Mouse (Mus musculus): ENCODE measurements at regions not wholly inside any gene's neighbourhood (a gene's known extent, or its start where the extent isn't known, plus 50 kb on each side); places are given as distances from the start of the nearest gene placed in this dataset.
A peak's percentile ranks its signal among the peaks of the same experiment; 100 is the strongest.

DNA sequence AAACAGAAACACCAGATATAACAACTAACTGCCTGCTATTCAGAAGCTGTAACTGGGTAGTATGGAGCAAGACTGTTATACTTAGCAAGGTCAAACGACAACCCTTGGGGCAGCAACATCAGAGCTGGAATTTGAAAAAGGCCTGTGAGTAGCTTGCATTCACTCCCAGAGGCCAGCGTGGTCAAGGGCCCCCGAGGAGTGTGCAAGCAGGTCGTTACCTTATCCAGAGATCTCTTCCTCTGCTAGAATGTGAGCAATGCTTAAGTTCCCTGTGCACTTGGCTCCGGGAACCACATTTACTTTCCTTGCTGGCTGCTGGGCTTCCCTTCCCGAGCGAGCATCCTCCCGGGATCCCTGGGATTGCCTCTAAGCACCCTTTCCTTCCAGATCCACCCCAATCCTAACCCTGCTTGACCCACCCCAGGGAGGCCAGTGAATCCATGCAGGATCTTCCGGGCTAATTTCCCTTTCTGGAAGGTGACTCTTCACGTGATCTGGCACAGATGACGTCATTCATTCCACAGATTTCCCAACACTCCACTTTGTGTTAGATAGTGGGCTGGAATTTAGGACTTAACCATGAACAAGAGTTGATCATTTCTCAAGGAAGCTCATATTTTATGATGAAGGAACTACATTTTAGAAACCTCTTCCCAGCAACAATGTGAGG is 112.3 kb upstream of the Tsc22d1 start:
- no peak for DNase-seq (ENCODE audit: low spot score)

DNA sequence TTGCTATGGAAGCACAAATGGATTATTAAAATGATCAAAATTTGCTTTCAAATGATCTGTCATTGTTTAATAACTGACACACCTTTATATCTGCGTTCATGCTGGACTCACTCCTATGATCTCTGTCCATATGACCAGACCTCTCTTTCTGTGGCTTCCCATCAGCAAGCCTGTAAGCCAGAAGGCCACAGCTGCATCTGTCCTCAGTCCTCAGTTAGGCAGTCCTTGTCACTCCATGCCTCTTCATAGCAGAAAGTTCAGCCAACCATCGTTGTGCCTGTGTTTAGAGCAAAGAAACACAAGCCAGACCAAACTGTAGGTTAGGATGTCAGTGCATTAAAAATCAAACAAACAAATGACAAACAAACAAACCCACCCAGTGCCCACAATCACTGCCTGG is 107.2 kb upstream of the Tsc22d1 start:
- DNase-seq (ENCODE audit: low spot score): no peak

DNA sequence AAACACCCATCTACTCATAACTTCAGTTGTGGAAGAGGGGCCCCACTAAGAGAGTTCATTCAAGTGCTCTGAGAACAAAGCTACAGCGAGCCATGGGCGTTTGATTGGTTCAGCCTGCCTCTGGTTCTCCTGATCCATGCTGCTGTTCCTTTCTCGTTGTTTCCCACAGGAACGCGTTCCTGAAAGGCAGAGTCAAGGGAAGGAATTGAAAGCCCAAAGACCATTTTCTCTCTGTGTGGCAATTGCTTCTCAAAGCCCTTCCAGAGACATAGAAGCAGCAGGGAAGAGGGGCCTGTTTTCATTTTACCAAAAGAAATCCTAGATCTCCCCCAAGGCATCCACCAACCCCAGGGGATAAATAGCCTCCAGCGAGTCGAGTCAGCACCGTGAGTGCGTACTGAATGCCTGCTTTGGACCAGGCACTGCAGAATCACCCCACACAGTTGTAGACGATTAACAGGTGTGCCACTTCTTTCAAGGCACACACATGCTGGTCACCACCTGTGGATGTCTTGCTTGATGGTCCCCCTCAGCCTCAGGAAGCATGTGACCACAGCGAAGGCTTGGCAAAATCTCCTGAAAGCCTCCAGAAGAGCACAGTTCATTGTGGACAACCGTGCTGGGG is 106.5 kb upstream of the Tsc22d1 start:
- DNase-seq (ENCODE audit: low spot score): no peak

DNA sequence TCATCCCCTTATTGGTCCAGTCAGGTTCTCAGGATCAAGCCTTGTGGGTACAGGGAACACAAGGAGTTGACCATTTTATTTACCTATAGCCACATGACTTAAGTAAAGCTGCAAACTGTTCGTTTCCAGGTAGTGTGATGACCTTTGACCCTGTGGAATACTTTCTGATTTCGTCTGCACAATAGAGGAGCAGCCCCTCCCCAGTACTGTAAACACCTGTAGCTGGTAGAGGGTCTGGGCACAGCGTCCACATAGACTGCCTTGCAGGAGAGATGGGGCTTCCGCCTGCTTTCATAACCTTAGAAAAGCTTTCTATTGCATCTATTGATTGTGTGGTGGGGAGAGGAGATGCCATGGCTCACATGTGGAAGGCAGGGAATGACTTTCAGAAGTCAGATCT is 105.2 kb upstream of the Tsc22d1 start:
- DNase-seq (ENCODE audit: low spot score): no peak

DNA sequence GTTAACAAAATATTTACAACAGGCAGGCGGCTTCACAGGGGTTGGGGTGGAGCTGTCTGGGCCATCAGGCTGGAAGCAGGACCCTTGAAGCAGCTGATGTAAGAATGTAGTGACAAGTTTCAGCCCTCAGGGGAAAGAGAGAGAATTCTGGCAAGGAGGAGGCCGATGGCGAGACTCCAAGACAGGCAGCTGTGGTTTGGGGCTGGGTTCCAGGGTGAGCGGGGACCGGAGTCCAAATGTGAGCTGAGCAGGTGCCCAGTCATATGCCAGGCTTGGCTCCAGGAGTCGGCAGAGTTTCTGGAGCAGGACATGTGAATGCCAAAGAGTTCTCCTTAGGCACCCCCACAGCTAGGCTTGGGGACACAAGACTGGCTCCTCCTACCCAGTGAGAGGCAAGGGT is 104.5 kb upstream of the Tsc22d1 start:
- DNase-seq (ENCODE audit: low spot score): peak; percentile 34

DNA sequence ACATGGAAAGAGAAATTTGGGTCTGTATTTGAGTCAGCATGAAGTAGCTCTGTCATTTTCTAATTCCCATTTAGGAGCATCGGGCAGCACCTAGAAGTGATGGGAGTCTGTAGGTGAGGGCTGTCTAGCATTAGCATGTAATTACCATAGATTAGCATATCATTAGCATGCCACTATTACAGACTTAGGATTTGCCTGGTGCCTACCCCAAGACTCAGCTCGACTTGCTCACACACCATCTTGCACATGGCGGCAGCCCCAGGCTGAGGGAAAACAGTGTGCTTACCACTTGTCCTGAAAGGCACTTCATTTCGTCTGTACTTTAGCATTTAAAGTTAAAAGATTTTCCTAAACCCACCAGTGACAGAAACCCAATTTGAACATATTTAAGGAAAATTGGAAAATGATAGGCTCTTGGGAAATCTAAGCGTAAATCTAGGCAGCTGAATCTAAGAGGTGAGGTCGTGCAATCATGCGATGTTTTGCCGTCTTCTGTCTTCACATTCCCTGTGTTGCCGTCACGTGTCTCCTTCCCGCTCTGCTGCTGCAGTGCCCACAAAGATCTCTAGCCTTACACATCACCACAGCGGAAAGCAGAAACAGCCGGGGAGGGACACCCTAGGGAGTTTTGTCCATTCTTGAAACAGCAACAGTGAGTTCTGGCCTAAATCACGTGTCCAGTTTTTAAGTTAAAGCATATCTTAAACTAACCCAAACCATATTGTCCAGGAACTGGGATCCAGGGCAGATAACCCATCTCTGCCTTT is 101.2 kb upstream of the Tsc22d1 start:
- DNase-seq (ENCODE audit: low spot score): no peak

DNA sequence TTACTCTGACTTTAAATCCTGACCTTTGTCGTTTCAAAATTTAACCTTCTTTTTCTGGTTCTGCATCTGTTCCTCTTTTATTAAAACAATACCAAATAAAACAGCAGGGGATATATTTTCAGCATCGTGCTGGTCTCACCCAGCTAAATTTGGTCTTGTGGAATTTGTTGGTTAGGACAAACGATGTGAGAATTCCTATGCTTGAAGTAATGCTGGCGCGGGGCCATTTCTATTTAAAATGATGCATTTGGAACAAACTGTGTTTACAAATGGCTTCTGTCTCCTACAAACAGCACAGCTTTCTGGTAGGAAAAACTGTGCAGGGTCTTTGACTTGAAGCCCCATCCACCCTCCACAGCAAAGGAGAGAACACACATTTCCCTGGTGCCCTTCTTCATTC is 96.3 kb upstream of the Tsc22d1 start:
- DNase-seq (ENCODE audit: low spot score): no peak

DNA sequence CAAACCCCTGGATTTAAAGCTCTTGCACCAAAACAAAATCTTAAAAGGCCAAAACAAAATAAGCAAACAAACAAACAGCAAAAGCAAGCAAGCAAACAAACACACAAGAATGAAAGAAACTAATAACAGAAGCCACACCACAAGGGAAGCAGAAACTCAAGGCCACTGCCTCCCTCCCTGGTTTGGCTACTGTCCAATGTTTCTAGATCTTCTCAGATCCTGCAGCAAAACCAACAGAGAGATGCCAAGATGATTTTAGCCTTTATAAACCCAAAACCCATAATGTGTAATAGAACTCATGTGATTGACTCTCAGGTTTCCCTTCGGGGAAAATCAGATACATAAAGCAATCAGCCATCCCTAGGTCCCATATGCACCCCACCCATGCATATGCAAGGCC is 90.5 kb upstream of the Tsc22d1 start:
- DNase-seq (ENCODE audit: low spot score): no peak

DNA sequence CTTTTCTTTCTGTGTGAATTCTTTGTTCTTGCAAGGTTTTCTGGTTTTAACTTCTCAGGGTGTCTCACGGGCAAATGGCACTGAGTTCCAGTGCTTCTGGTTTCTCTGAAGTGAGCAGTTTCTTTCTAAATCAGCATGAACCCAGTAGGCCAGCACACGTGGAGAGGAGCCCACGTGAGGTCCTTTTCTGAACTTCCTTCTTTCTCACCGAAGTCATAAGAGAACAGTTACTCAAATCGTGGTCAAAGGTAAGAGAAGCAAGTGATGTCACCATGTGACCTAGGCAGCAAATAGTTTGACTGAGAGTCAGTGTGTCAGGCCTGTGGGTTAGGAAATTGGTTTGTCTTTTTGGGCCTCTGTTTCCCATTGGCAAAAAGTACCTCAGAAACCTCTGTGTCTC is 84.8 kb upstream of the Tsc22d1 start:
- DNase-seq (ENCODE audit: low spot score): no peak

DNA sequence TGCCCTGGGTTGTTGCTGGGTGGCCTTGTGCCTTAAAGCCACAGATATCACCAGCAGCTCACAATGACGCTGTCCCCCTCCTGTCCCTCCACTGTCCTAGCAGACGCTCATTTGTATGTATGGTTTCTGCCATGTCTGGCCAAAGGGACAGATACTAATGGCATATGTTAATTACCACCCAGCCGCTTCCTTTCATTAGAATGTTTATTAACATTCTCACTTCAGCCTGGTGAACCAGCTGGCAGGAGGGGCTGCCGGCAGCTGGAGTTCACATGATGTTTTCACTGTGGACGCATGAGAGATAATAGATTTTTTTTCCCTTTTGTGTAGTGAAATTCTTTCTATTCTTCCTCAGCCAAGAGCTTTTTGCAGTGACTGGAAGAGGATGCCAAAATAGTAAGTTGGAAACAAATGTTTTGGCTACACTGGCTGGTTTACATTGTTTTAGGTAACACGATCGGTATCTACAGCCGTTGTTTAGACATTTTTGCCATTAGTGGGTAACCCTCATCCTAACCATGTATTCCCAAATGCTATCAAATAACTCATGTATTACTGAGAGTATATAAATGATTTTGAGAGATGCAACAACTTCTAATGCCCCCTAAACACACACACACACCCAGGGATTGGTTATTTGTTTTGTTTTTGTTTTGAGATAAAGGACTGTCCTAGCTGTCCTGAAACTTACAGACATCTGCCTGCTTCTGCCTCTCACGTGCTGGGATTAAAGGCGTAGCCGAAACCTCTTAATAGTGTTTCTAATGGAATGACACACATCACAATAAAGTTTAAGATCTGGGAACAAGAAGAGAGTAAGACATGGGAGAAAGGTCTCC is 83.0 kb upstream of the Tsc22d1 start:
- no peak for DNase-seq (ENCODE audit: low spot score)

DNA sequence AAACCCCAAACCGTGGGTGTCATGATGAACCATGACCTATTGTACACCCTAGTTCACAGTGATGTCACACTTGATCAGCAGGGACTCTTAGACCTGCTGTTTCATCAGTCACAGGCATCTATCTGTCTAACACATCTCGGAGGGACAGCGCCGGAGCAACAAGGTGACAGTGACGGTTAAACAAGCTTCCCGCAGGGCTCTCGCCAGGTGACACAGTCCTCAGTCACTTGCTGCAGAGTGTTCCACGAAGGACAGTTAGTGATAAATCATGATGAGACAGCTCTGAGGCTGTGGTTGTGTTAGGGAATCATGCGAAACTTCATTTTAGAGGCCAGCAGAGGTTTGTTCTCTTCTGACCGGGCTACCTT is 82.4 kb upstream of the Tsc22d1 start:
- no peak for DNase-seq (ENCODE audit: low spot score)

DNA sequence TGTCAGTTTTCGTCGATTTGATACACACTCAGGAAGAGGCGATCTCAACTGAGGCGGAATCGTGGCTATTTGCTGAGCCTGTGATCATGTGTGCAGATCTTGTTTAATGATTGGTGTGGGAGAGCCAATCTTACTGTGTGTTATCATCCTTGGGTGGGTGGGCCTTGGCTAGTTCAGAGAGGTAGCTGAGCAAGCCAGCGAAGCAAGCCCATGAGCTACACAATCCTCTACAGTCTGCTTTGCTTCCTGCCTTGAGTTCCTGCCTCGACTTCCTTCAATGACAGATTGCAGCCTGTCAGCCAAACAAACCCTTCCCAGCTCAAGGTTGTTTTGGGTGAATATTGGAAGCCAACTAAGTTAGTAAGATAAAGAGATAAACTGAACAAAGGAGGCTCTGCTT is 74.0 kb upstream of the Tsc22d1 start:
- DNase-seq (ENCODE audit: low spot score): no peak

DNA sequence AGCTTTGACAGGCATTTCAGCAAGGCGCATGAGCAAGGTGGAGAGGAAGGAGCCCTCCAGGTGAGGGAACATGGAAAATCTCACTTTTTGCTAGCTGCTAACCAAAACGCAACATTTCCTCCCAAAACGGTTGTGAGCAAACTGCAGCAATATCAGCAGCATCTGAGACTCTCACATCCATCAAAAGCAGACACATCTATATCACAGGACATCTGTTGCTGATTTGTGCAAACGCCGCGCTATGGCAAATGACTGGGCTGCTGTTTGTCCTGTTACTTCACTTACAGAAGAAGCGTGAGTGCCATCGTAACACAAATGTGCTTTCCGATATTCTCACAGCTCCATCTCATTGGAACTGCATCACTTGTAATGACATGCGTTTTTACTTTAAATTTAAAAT is 73.5 kb upstream of the Tsc22d1 start:
- no peak for DNase-seq (ENCODE audit: low spot score)

DNA sequence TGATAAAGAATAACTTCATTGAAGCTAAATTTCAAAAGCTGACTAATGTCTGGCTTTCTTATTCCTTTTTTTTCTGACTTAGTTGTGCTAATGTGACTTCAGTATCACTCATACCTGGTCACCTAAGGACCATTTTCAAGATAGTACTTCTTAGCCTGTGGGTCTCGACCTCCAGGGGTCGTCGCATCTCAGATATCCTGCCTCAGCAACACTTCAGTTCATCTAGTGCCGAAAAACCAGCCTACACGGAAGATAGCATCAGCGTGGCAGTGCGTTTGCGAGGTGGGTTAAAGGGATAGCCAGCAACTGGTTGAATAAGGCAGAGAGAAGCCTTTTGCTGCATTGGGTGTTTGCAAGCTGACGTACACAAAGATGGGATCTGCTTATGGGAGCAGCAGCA is 62.9 kb upstream of the Tsc22d1 start:
- no peak for DNase-seq (ENCODE audit: low spot score)

DNA sequence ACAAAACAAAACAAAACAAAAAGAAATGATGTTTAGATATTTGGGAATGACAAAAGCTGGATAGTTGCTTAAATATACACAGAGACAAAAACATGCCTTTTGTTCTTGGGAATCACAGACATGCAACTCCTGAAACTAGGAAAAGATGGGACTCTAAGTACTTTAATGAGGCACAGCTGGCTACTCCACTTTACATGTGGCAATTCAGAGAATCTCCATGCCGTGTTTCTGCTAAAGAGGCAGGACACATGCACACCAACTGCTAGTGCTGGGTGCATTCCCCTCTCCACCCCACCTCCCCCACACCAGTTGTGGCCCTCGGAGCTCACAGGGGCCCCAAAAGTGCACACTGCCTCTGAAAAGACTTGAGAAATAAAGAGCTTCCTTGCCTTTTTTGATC is 58.6 kb upstream of the Tsc22d1 start:
- DNase-seq (ENCODE audit: low spot score): no peak

DNA sequence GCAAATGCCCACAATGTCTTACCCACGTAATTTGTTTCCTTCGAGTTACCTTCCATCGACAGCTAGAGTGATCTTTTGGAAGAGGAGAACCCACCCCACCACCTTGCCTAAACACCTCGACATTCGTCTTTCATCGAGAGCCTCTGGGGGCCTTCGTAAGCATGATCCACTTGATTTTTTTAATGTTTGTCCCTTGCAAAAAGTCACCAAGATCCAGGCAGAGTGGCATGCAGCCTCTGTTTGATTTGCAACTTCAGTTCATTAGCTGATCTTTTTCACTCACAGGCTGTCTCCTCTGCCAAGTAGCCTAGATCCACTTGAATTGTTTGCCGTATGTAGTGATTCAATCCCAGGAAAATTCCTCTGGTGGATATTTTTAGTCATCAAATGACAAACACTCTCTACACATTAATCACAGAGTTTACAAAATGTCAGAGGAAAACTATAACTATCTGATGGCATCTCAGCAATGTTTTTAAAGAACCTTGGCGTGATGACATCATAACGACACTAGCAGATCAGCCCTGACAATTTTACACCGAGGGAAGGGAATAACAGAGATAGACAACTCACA is 54.8 kb upstream of the Tsc22d1 start:
- no peak for DNase-seq (ENCODE audit: low spot score)

DNA sequence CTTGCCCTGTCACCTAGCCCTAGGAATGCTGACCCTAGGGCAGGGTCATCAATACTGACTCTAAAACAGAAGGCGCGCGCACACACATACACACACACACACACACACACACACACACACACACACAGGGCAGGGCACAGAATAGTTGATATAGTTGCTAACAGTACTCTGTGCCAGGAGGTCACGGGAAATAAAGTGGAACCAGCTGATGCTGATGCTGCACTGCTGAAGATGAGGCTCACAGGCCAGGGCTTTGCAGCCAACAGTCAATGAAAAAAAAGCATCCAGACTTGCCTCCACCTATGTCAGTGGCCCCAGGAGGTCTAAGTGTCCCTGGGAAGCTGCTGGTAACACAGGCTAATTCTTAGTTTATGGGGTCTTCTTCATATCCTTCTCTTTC is 50.7 kb upstream of the Tsc22d1 start:
- no peak for DNase-seq (ENCODE audit: low spot score)
